Mouse (Mus musculus) embryonic facial prominence, embryonic 15.5 days (tissue): ENCODE measurements around the gene Tacc3. TPM values are rescaled to one million over a fixed set of nuclear protein-coding genes. Genes with fewer than 3 reads are reported as not detected.

ENCODE experiments used
- ATAC-seq: fragments of 200-750 bp; cut with Nextera tagmentation; 2 replicates; pipeline ENCODE4 v1.8.0; 2017; ENCODE audit warnings: low read depth, moderate TSS enrichment; ENCODE audit not compliant: insufficient number of reproducible peaks, low FRiP score, low TSS enrichment
- H3K27ac ChIP-seq: fragments of 300-500 bp; sonication (generic); replicated peaks from 2 replicates; pipeline ENCODE4 v1.5.1; 2015; ENCODE audit warnings: mild to moderate bottlenecking, inconsistent platforms
- H3K27me3 ChIP-seq: fragments of 300-500 bp; sonication (generic); 2 replicates; pipeline ENCODE4 v1.6.1; 2015; ENCODE audit warnings: inconsistent platforms
- H3K36me3 ChIP-seq: fragments of 300-500 bp; sonication (generic); 2 replicates; pipeline ENCODE4 v1.6.1; 2015; ENCODE audit warnings: mild to moderate bottlenecking, inconsistent platforms
- H3K4me1 ChIP-seq: fragments of 300-500 bp; sonication (generic); 2 replicates; pipeline ENCODE4 v1.6.1; 2015; ENCODE audit warnings: inconsistent platforms
- H3K4me2 ChIP-seq: fragments of 300-500 bp; sonication (generic); replicated peaks from 2 replicates; pipeline ENCODE4 v1.6.1; 2015; ENCODE audit warnings: mild to moderate bottlenecking, inconsistent platforms
- H3K4me3 ChIP-seq: fragments of 300-500 bp; sonication (generic); replicated peaks from 2 replicates; pipeline ENCODE4 v1.5.1; 2015; ENCODE audit warnings: mild to moderate bottlenecking, inconsistent platforms
- H3K9ac ChIP-seq: fragments of 300-500 bp; sonication (generic); 2 replicates; pipeline ENCODE4 v1.6.1; 2015; ENCODE audit warnings: inconsistent platforms
- H3K9me3 ChIP-seq: fragments of 300-500 bp; sonication (generic); replicated peaks from 2 replicates; pipeline ENCODE4 v1.6.1; 2016; ENCODE audit warnings: inconsistent platforms
- WGBS: fragments of 180-500 bp; shearing (Covaris S2); methylation state at CpG from one replicate; pipeline ENCODE4 v1.1.7; 2015; 5-methylcytosine and 5-hydroxymethylcytosine counted together
- polyA plus RNA-seq: library from polyadenylated mRNA; unstranded; fragments of >200 nt; fragmentation: Nextera tagmentation; extraction: Ambion mirVana; gene quantifications from 2 replicates; pipeline ENCODE4 v1.2.1, GENCODE M21; 2015

Tacc3 gene
- polyA plus RNA-seq, 1 experiment from 2014 or later = 146 TPM

DNA sequence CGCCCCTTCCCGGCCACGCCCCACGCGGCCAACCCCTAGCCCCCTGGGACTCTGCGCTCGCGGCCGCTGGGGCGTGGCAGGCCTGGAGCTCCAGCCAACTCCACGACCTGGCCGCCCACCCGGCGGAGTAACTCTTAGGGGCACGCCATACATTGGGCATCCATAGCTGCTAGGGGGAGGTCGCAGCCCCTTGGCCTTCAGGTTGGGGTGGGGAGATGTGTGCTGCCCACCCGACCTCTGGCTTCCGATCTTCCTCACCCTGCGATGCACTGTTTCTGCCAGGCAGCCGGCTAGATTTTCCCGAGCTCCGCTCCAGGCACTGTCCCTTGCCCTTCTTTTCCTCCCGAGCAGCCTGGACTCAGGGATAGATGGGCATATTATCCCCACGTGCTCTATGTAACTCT is 37.8 kb downstream of the Tacc3 start:
- Histone ChIP-seq H3K9ac (peak overlapping the region; percentile 39), H3K4me3 (peak overlapping the region; percentile 50), H3K4me1 (peaks cover 82% of the 10 kb centered on the region), H3K4me2 (peak overlapping the region; percentile 88), H3K36me3 (no peaks in the 10 kb centered on the region), H3K27ac (peak overlapping the region; percentile 82), H3K27me3 (0 out of 2 replicates have a peak, but pooled peaks cover 3% of the 10 kb centered on the region), H3K9me3 (no peaks in the 10 kb centered on the region)
- 4% methylated on average over 24 of the region's 24 CpGs for WGBS
- ATAC-seq = peak; percentile 13; the same call in 1 of the 2 replicates

DNA sequence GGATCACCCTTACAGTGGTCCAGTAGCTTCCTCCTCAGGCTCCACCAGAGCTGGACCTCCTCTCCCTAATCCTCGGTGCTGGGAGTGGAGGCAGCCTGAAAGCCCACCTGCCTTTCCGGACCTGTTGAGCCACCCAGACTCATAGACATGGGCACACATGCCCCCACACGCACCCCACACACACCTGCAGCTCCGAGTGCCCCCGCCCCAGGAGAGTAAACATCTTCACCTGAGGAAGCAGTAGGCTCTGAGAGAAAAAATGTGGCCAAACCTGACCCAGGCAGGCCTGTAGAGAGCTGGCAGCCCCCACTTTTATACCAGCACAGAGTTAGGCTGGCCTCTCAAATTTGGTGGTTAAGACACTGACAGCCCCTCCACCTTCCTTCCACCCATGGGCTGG is 38.5 kb downstream of the Tacc3 start:
- Histone ChIP-seq H3K9ac (no peak overlapping the region), H3K36me3 (no peaks in the 10 kb centered on the region), H3K9me3 (no peaks in the 10 kb centered on the region), H3K27me3 (0 out of 2 replicates have a peak, but pooled peaks cover 3% of the 10 kb centered on the region), H3K27ac (peak overlapping the region; percentile 82), H3K4me1 (peaks cover 85% of the 10 kb centered on the region), H3K4me3 (no peak overlapping the region), H3K4me2 (no peak overlapping the region)
- 50% methylated on average over 5 of the region's 5 CpGs for WGBS
- no peak for ATAC-seq

DNA sequence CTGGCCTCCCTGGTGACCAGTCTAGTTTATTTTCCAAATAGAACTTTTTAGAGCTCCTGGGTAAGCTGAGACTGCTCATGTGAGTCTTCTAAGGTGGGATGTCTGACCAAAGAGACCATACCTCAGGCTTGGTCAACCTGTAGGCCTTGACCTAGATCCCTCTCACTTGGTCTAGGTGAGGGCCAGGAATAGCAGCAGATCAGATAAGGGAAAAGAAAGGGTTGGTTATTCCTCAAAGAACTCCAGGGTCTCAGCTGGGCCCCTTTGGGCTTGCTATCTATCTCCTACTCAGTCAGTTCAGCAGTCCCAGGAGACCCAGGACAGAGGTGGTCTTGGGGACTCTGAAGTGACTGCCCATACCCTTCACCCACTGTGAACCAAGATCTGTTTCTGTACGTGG is 39.6 kb downstream of the Tacc3 start:
- H3K4me2 ChIP-seq = no peak overlapping the region
- ATAC-seq = no peak

DNA sequence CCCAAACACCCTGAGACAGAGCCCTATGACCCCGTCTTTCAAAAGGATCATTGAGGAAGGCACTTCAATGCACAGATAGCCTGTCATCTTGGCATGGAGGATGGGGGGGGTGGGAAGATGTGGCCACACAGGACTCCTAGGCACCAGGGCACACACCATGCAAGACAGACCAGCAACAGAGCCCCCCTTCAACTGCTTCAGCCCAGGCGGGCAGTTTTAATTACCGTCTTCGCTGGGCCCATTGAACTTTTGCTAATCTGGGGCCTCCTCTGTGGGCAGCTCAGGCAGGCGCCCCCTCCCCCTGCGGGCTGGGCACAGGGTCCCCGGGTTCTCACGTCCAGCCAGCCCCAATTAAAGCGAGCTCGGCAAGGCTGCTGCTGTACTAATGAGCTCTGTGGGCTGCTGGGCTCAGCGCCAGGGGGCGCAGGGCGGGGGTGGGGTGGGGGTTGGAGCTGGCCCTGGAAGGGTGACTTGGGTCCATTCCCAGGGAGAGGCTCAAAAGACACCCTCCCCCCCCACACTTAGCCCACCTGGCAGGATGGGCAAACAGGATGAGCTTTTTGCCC is 40.1 kb downstream of the Tacc3 start:
- Histone ChIP-seq H3K9ac (no peak overlapping the region), H3K36me3 (no peaks in the 10 kb centered on the region), H3K4me3 (no peak overlapping the region), H3K27me3 (0 out of 2 replicates have a peak, but pooled peaks cover 3% of the 10 kb centered on the region), H3K4me2 (no peak overlapping the region), H3K27ac (peak overlapping the region; percentile 82), H3K4me1 (peaks cover 71% of the 10 kb centered on the region), H3K9me3 (no peaks in the 10 kb centered on the region)
- ATAC-seq = no peak
- 22% methylated on average over 13 of the region's 13 CpGs for WGBS

More for the DNA sequence above, 39.6 kb downstream of the Tacc3 start:
- Histone ChIP-seq H3K4me3 (no peak overlapping the region), H3K36me3 (no peaks in the 10 kb centered on the region), H3K27ac (peak overlapping the region; percentile 82), H3K9me3 (no peaks in the 10 kb centered on the region), H3K4me1 (peaks cover 76% of the 10 kb centered on the region), H3K27me3 (0 out of 2 replicates have a peak, but pooled peaks cover 3% of the 10 kb centered on the region), H3K9ac (no peak overlapping the region)
- WGBS = 81% methylated on average over 1 of the region's 1 CpGs

DNA sequence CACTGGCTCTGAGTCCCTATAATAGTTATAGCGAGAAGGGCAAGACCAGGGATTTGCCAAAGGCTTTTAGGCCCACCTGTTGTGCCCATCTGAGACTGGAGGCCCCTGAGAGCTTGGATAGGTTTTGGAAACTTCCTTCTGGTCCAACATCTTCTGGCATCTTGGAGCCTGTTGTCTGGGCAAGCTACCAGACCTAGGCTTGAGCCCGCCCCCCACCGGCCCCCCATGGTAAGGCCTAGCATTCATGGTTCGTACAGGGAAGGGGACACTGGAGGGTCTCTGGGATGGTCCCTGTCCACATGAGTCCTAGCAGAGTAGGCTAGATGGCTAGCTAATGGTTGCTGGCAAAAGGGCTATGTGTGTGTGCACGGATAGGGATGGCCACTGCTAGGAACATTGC is 40.7 kb downstream of the Tacc3 start:
- Histone ChIP-seq H3K4me2 (no peak overlapping the region), H3K27me3 (0 out of 2 replicates have a peak, but pooled peaks cover 3% of the 10 kb centered on the region), H3K27ac (peak overlapping the region; percentile 11; the same call in 1 of the 2 replicates), H3K4me1 (peaks cover 67% of the 10 kb centered on the region), H3K9ac (no peak overlapping the region), H3K4me3 (no peak overlapping the region), H3K9me3 (no peaks in the 10 kb centered on the region), H3K36me3 (no peaks in the 10 kb centered on the region)
- ATAC-seq = no peak
- 79% methylated on average over 5 of the region's 5 CpGs for WGBS

DNA sequence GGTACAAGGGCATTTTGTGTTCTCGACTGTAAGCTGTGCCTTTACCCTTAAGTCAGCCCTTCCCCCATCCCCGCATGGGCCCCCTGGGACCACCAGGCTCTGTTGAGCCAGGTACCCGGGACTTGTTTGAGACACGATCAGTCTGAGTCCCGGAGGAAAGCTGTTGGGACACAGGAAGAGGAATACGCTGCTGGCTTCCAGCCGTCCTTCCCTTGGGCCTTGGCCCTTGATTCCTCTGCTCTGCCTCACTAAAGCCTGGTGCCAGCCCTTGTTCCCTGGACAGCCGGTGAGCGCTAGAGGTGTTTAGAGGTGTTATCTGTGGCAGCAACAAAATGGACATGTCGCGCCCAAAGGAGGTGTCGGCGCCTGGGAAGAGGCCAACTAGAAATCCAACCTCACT is 42.1 kb downstream of the Tacc3 start:
- H3K36me3 ChIP-seq = no peaks in the 10 kb centered on the region
- peaks cover 61% of the 10 kb centered on the region for H3K4me1 ChIP-seq
- no peak overlapping the region for H3K27ac ChIP-seq
- no peak overlapping the region for H3K4me3 ChIP-seq
- no peak for ATAC-seq
- WGBS = 38% methylated on average over 13 of the region's 13 CpGs
- no peak overlapping the region for H3K9ac ChIP-seq
- H3K9me3 ChIP-seq = no peaks in the 10 kb centered on the region
- 0 out of 2 replicates have a peak, but pooled peaks cover 3% of the 10 kb centered on the region for H3K27me3 ChIP-seq
- no peak overlapping the region for H3K4me2 ChIP-seq

DNA sequence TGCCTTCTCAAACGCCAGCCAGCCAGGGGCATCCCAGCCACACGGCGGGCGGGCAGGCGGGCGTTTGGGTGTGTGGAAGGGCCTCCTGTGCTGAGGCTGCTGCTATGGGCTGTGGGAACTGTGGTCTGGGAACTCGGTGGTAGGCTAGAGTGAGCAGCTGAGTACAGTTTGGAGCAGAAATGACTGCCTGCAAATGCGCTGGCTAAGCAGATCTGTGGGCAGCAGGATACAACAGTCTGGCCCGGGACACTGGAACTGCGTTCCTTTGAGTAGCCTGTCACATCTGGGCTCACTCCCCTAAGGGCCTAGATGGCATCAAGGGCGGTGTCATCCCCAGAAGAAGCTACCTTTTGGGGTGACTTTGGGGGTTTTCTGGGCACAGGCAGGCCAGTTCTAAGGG is 43.9 kb downstream of the Tacc3 start:
- no peak overlapping the region for H3K9ac ChIP-seq
- no peak overlapping the region for H3K4me3 ChIP-seq
- no peaks in the 10 kb centered on the region for H3K36me3 ChIP-seq
- H3K27me3 ChIP-seq = no peaks in the 10 kb centered on the region
- WGBS = 72% methylated on average over 11 of the region's 11 CpGs
- H3K4me2 ChIP-seq = no peak overlapping the region
- no peaks in the 10 kb centered on the region for H3K9me3 ChIP-seq
- H3K27ac ChIP-seq = no peak overlapping the region; the same call in 1 of the 2 replicates
- peak; percentile 49; the same call in 1 of the 2 replicates for ATAC-seq
- H3K4me1 ChIP-seq = peaks cover 58% of the 10 kb centered on the region

DNA sequence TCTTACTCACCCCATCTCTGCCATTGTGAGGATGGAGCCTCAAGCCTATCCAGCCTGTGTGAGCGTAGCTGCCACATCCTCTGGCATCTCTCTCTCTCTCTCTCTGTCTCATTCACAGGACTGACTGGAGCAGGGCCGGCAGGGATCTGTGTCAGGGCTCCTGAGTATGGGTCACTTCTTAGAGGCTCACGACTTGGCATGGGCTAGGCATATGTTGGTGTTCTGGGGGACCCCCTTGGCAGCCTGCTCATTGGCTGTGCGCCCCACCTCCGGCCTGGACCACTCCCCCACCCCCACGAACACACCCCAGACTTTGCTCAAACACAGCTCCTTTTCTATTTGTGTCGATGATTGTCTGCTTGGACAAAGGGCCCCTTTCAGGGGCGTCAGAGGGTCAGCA is 46.1 kb downstream of the Tacc3 start:
- Histone ChIP-seq H3K4me2 (no peak overlapping the region), H3K9ac (no peak overlapping the region), H3K36me3 (no peaks in the 10 kb centered on the region), H3K9me3 (no peaks in the 10 kb centered on the region), H3K27ac (no peak overlapping the region), H3K4me1 (peaks cover 39% of the 10 kb centered on the region), H3K27me3 (no peaks in the 10 kb centered on the region), H3K4me3 (no peak overlapping the region)
- 56% methylated on average over 8 of the region's 8 CpGs for WGBS
- no peak for ATAC-seq

DNA sequence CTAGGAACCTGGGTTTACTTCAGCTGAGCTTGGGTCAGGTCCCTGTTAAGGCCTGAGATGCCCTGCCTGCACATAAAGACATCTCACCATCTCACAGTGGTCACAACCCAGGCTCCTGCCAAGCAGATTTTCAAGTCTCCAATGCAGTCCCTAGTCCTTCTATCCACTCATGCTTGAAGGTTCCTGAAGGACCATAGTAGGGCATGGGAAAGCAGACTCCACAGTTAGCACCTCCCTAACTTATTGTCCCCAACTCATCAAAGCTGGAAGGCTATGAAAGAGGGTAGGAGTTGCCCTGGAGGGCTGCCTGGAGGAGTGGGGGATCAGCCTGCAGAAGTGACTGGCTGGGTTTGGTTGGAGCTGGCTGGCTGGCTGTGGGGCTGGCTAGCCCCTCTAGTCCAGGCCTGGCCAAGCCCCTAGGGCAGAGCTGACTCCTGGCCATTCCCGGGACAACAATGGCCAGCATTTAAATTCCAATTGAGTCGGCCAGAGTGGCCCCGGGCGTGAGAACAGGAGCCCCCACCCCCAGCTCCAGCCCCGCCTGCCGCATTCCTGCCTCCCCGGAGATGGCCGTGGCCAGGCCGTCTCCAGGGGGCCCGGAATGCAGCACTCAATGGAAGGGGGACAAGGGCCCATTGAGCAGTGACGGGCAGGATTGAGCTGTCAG is 47.1 kb downstream of the Tacc3 start:
- Histone ChIP-seq H3K27ac (no peak overlapping the region), H3K4me1 (peaks cover 28% of the 10 kb centered on the region), H3K4me3 (no peak overlapping the region), H3K36me3 (no peaks in the 10 kb centered on the region), H3K9me3 (no peaks in the 10 kb centered on the region), H3K4me2 (no peak overlapping the region), H3K27me3 (no peaks in the 10 kb centered on the region), H3K9ac (no peak overlapping the region)
- ATAC-seq = 0 out of 2 replicates have a peak, but pooled peaks have one; percentile 5
- 13% methylated on average over 11 of the region's 11 CpGs for WGBS

DNA sequence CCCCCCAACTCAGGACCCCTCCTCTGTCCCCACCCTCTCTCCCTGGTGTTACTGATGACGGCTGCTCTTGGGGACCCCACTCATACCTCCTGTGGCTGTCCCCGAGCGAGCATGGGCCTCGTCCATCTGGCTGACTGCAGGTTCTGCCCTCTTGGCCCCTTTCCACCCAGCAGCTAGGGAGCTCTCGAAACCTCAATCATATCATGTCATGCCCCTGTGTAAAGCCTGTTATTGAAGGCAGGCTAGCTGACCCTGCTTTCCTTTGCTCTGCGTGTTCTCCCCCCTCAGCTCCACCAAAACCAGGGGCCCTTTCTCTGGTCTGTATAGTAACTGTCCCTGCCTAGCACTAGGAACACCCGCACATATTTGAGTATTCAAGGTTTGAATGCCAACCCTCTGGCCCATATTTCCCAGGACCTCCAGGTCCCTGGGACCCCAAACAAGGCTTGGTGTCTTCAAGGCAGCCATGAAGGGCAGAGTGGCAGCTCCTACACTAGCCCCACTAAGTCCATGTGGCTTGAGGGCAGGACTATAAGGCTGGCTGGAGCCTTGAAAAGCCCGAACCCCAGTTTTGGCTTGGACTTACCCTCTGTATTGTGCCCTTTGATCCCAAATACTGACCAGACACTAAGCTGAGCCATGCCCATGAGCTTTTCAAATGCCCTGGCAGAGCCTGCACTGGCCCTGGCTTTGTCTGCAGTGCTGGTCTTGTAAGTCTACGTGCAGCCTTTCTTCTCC is 47.9 kb downstream of the Tacc3 start:
- Histone ChIP-seq H3K4me1 (peaks cover 21% of the 10 kb centered on the region), H3K9ac (no peak overlapping the region), H3K4me2 (no peak overlapping the region), H3K9me3 (no peaks in the 10 kb centered on the region), H3K4me3 (no peak overlapping the region), H3K27ac (no peak overlapping the region; the same call in 1 of the 2 replicates), H3K36me3 (no peaks in the 10 kb centered on the region), H3K27me3 (no peaks in the 10 kb centered on the region)
- WGBS = 40% methylated on average over 9 of the region's 9 CpGs
- no peak for ATAC-seq

DNA sequence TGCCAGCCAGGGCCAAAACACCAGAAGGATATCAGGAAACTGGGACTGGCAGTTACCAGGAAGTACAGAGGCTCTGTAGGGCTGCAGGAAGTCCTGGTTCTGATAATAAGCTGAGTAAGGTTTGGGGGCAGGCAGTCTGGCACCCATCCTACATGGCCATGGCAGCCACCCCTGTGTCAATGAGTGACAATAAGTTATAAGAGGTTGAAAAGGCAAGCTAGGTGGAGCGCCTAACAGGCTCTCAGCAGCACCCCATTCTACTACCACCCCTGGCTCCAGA is 48.4 kb downstream of the Tacc3 start:
- Histone ChIP-seq H3K27ac (no peak overlapping the region; the same call in 1 of the 2 replicates), H3K27me3 (no peaks in the 10 kb centered on the region), H3K36me3 (no peaks in the 10 kb centered on the region), H3K4me3 (no peak overlapping the region), H3K4me1 (peaks cover 19% of the 10 kb centered on the region), H3K9ac (no peak overlapping the region), H3K4me2 (no peak overlapping the region), H3K9me3 (no peaks in the 10 kb centered on the region)
- no peak for ATAC-seq
- WGBS = 95% methylated on average over 1 of the region's 1 CpGs
